Mouse (Mus musculus) E14TG2a.4 (cell line): ENCODE measurements at regions not wholly inside any gene's neighbourhood (a gene's known extent, or its start where the extent isn't known, plus 50 kb on each side); places are given as distances from the start of the nearest gene placed in this dataset.

Experiments used
- CTCF ChIP-seq: conservative IDR thresholded peaks from 2 replicates; pipeline ENCODE4 v1.5.1; 2014; ENCODE audit warnings: low read length
- NANOG ChIP-seq: IDR thresholded peaks from 2 replicates; pipeline ENCODE4 v1.6.1; 2014; ENCODE audit warnings: borderline replicate concordance, low read length, mixed read lengths

DNA sequence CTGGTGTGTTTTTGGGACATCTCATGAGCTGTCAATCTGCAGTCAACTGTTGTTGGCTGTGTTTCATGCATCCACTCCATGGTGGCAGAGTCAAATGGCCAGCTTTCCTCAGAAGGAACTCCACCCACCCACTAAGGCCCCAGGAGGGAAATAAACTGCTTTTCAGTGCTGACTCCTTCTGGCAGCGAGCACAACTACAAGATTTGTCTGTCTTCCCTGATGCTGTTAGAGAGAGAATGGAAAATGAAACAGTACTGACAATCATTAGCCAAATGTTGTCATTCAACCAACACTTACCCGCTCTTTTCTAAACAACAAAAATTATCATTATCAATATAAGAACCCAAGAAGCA lies 79.3 kb upstream of the Pias1 start:
- TF ChIP-seq NANOG (no peak), CTCF (no peak)
